Mouse (Mus musculus): Measurements from ENCODE around the gene Olfr463. TPM values are rescaled to one million over a fixed set of nuclear protein-coding genes. Genes with fewer than 3 reads are reported as not detected.

The Olfr463 gene
- total and polyA plus RNA-seq, 2 experiments from 2014 or later: not detected

- peak; percentile 7 for DNase-seq (ENCODE audit: low spot score)
- peak; percentile 57; the same call in 1 of the 2 replicates for ATAC-seq
- H3K9ac ChIP-seq (replicated peaks; ENCODE audit: low read length): peak overlapping the region; percentile 44
These were observed 43.6 kb downstream of the Olfr463 start for GRCm38 (mm10) chr11:87853597-87853954.

GRCm38 (mm10) chr11:87852690-87853596, 44.2 kb downstream of the Olfr463 start, which contains the start of gene Mks1:
Gene Mks1, plus strand, starts transcription at chr11:87853215.
- no peaks in the 10 kb centered on the region for H3K4me1 ChIP-seq (ENCODE audit: insufficient read depth, low read length)
- peak; percentile 96 for ATAC-seq

More at GRCm38 (mm10) chr11:87853597-87853954, 43.6 kb downstream of the Olfr463 start:
- no peaks in the 10 kb centered on the region; the same call in none of the 2 replicates for H3K36me3 ChIP-seq (ENCODE audit: insufficient read depth, low read length)
- H3K4me3 ChIP-seq (ENCODE audit: low read length): peak overlapping the region; percentile 48
- H3K9me3 ChIP-seq (ENCODE audit: low read length): no peaks in the 10 kb centered on the region
- peak overlapping the region; percentile 83 for H3K27ac ChIP-seq
- no peak for TF ChIP-seq CTCF (IDR thresholded peaks at IDR 0.05; ENCODE audit: low read depth)
- H3K4me2 ChIP-seq (ENCODE audit: low read depth, low read length): peak overlapping the region; percentile 94
- no peaks in the 10 kb centered on the region for H3K4me1 ChIP-seq (ENCODE audit: insufficient read depth, low read length)
- H3K27me3 ChIP-seq (ENCODE audit: insufficient read depth, low read length): no peaks in the 10 kb centered on the region
- 28% methylated on average over 8 of the region's 8 CpGs for WGBS

GRCm38 (mm10) chr11:87847884-87848283, 49.3 kb downstream of the Olfr463 start:
- no peak overlapping the region for H3K4me3 ChIP-seq (ENCODE audit: low read length)
- 64% methylated on average over 6 of the region's 6 CpGs for WGBS
- no peak overlapping the region for H3K27ac ChIP-seq
- H3K36me3 ChIP-seq (ENCODE audit: insufficient read depth, low read length): no peaks in the 10 kb centered on the region
- no peak for TF ChIP-seq CTCF (IDR thresholded peaks at IDR 0.05; ENCODE audit: low read depth)
- no peaks in the 10 kb centered on the region for H3K4me1 ChIP-seq (ENCODE audit: insufficient read depth, low read length)
- DNase-seq (ENCODE audit: low spot score) (peak; percentile 7), ATAC-seq (no peak)
- H3K4me2 ChIP-seq (ENCODE audit: low read depth, low read length): no peak overlapping the region
- H3K27me3 ChIP-seq (ENCODE audit: insufficient read depth, low read length): no peaks in the 10 kb centered on the region
- no peaks in the 10 kb centered on the region for H3K9me3 ChIP-seq (ENCODE audit: low read length)
- H3K9ac ChIP-seq (replicated peaks; ENCODE audit: low read length): no peak overlapping the region

More at GRCm38 (mm10) chr11:87852690-87853596, 44.2 kb downstream of the Olfr463 start, which contains the start of gene Mks1:
- peak; percentile 97 for DNase-seq (ENCODE audit: low spot score)
- Histone ChIP-seq H3K27me3 (ENCODE audit: insufficient read depth, low read length) (no peaks in the 10 kb centered on the region), H3K9ac (replicated peaks; ENCODE audit: low read length) (peak within 1 kb of the TSS; percentile 44), H3K4me2 (ENCODE audit: low read depth, low read length) (peak within 1 kb of the TSS; percentile 94), H3K4me3 (ENCODE audit: low read length) (peak within 1 kb of the TSS; percentile 48), H3K36me3 (ENCODE audit: insufficient read depth, low read length) (no peaks in the 10 kb centered on the region), H3K27ac (peak within 1 kb of the TSS; percentile 83), H3K9me3 (ENCODE audit: low read length) (no peaks in the 10 kb centered on the region)
- TF ChIP-seq CTCF (IDR thresholded peaks at IDR 0.05; ENCODE audit: low read depth): 0 out of 2 replicates have a peak, but pooled peaks have one; percentile 3
- 5% methylated on average over 40 of the region's 40 CpGs for WGBS

GRCm38 (mm10) chr11:87846968-87847600, 50.1 kb downstream of the Olfr463 start:
- H3K27ac ChIP-seq: no peak overlapping the region
- ATAC-seq (no peak), DNase-seq (ENCODE audit: low spot score) (no peak)
- H3K27me3 ChIP-seq (ENCODE audit: insufficient read depth, low read length): no peaks in the 10 kb centered on the region
- H3K4me1 ChIP-seq (ENCODE audit: insufficient read depth, low read length): no peaks in the 10 kb centered on the region
- H3K36me3 ChIP-seq (ENCODE audit: insufficient read depth, low read length): no peaks in the 10 kb centered on the region
- H3K4me3 ChIP-seq (ENCODE audit: low read length): no peak overlapping the region
- no peaks in the 10 kb centered on the region for H3K9me3 ChIP-seq (ENCODE audit: low read length)
- 76% methylated on average over 12 of the region's 12 CpGs for WGBS
- H3K9ac ChIP-seq (replicated peaks; ENCODE audit: low read length): no peak overlapping the region
- no peak for TF ChIP-seq CTCF (IDR thresholded peaks at IDR 0.05; ENCODE audit: low read depth)
- no peak overlapping the region for H3K4me2 ChIP-seq (ENCODE audit: low read depth, low read length)

Other genes starting within 250 kb of the Olfr463 start
- gene Rnf43, start 234.7 kb downstream of the Olfr463 start, total RNA-seq (2014; rRNA removed): 0.90 and 10.7 TPM in 2 replicates
- gene Rnf43, start 234.7 kb downstream of the Olfr463 start, polyA plus RNA-seq (2015; fragmentation: Nextera tagmentation; extraction: Ambion mirVana): 0.85 and 1.8 TPM in 2 replicates
- gene Supt4a, start 159.8 kb downstream of the Olfr463 start, total RNA-seq (2014; rRNA removed): 60.7 and 63.5 TPM in 2 replicates
- 125 and 135 TPM in 2 replicates for gene Supt4a, start 159.8 kb downstream of the Olfr463 start, polyA plus RNA-seq (2015; fragmentation: Nextera tagmentation; extraction: Ambion mirVana)
- 103 and 137 TPM in 2 replicates for gene Tspoap1, start 136.8 kb downstream of the Olfr463 start, total RNA-seq (2014; rRNA removed)
- gene Tspoap1, start 136.8 kb downstream of the Olfr463 start, polyA plus RNA-seq (2015; fragmentation: Nextera tagmentation; extraction: Ambion mirVana): 33.2 and 35.6 TPM in 2 replicates
- gene Mpo, start 103.8 kb downstream of the Olfr463 start, total RNA-seq (2014; rRNA removed): 0.37 TPM in 1 of 2 replicates, not detected in the other
- 0.10 and 0.55 TPM in 2 replicates for gene Mpo, start 103.8 kb downstream of the Olfr463 start, polyA plus RNA-seq (2015; fragmentation: Nextera tagmentation; extraction: Ambion mirVana)
- 3.4 and 4.9 TPM in 2 replicates for gene Lpo, start 69.1 kb downstream of the Olfr463 start, total RNA-seq (2014; rRNA removed)
- gene Lpo, start 69.1 kb downstream of the Olfr463 start, polyA plus RNA-seq (2015; fragmentation: Nextera tagmentation; extraction: Ambion mirVana): 3.3 and 4.3 TPM in 2 replicates
- gene Mks1, start 44.2 kb downstream of the Olfr463 start, total RNA-seq (2014; rRNA removed): 10.2 and 17.4 TPM in 2 replicates
- gene Mks1, start 44.2 kb downstream of the Olfr463 start, polyA plus RNA-seq (2015; fragmentation: Nextera tagmentation; extraction: Ambion mirVana): 8.0 and 8.4 TPM in 2 replicates
- 0.68 and 0.89 TPM in 2 replicates for gene Epx, start 21.9 kb downstream of the Olfr463 start, total RNA-seq (2014; rRNA removed)
- 1.6 and 2.2 TPM in 2 replicates for gene Epx, start 21.9 kb downstream of the Olfr463 start, polyA plus RNA-seq (2015; fragmentation: Nextera tagmentation; extraction: Ambion mirVana)
- gene Olfr462, start 5.1 kb downstream of the Olfr463 start, total RNA-seq (2014; rRNA removed): not detected in 2 replicates
- not detected in 2 replicates for gene Olfr462, start 5.1 kb downstream of the Olfr463 start, polyA plus RNA-seq (2015; fragmentation: Nextera tagmentation; extraction: Ambion mirVana)
- 0.29 and 0.37 TPM in 2 replicates for gene Olfr464, start 23.6 kb upstream of the Olfr463 start, total RNA-seq (2014; rRNA removed)
- 0.16 TPM in 1 of 2 replicates, not detected in the other for gene Olfr464, start 23.6 kb upstream of the Olfr463 start, polyA plus RNA-seq (2015; fragmentation: Nextera tagmentation; extraction: Ambion mirVana)
- gene Dynll2, start 90.1 kb upstream of the Olfr463 start, total RNA-seq (2014; rRNA removed): 51.3 and 62.1 TPM in 2 replicates
- 59.7 and 60.5 TPM in 2 replicates for gene Dynll2, start 90.1 kb upstream of the Olfr463 start, polyA plus RNA-seq (2015; fragmentation: Nextera tagmentation; extraction: Ambion mirVana)
- 277 and 332 TPM in 2 replicates for gene Srsf1, start 150.0 kb upstream of the Olfr463 start, total RNA-seq (2014; rRNA removed)
- gene Srsf1, start 150.0 kb upstream of the Olfr463 start, polyA plus RNA-seq (2015; fragmentation: Nextera tagmentation; extraction: Ambion mirVana): 124 and 130 TPM in 2 replicates
- gene Vezf1, start 170.9 kb upstream of the Olfr463 start, total RNA-seq (2014; rRNA removed): 32.7 and 33.5 TPM in 2 replicates
- 29.2 and 31.9 TPM in 2 replicates for gene Vezf1, start 170.9 kb upstream of the Olfr463 start, polyA plus RNA-seq (2015; fragmentation: Nextera tagmentation; extraction: Ambion mirVana)
- gene Cuedc1, start 200.7 kb upstream of the Olfr463 start, total RNA-seq (2014; rRNA removed): 33.6 and 44.6 TPM in 2 replicates
- 35.8 and 40.9 TPM in 2 replicates for gene Cuedc1, start 200.7 kb upstream of the Olfr463 start, polyA plus RNA-seq (2015; fragmentation: Nextera tagmentation; extraction: Ambion mirVana)